Mouse (Mus musculus): ENCODE measurements at regions not wholly inside any gene's neighbourhood (a gene's known extent, or its start where the extent isn't known, plus 50 kb on each side); places are given as distances from the start of the nearest gene placed in this dataset.
"Not testable (repeated sequence)": the region's sequence is repeated elsewhere in the genome, so short reads cannot be mapped to it uniquely, and the experiment has no call there.

GRCm38 (mm10) chr10:27761402-27761801, 141.8 kb upstream of the Lama2 start:
- DNase-seq (ENCODE audit: low spot score) = peak; percentile 29

- no peak for DNase-seq (ENCODE audit: low spot score)
Measured at GRCm38 (mm10) chr10:27802368-27802767, 182.8 kb upstream of the Lama2 start.

- no peak for DNase-seq (ENCODE audit: low spot score)
Measured at GRCm38 (mm10) chr10:27809539-27809938, 190.0 kb upstream of the Lama2 start.

- not testable (repeated sequence) for DNase-seq (ENCODE audit: low spot score)
Measured at GRCm38 (mm10) chr10:27825671-27826070, 206.1 kb upstream of the Lama2 start.

GRCm38 (mm10) chr10:27828346-27828745, 208.8 kb upstream of the Lama2 start:
- DNase-seq (ENCODE audit: low spot score) = no peak

GRCm38 (mm10) chr10:27838666-27839065, 219.1 kb upstream of the Lama2 start:
- no peak for DNase-seq (ENCODE audit: low spot score)

- DNase-seq (ENCODE audit: low spot score) = no peak
Measured at GRCm38 (mm10) chr10:27841042-27841709, 221.6 kb upstream of the Lama2 start.

GRCm38 (mm10) chr10:27843010-27843409, 223.5 kb upstream of the Lama2 start:
- no peak for DNase-seq (ENCODE audit: low spot score)

- no peak for DNase-seq (ENCODE audit: low spot score)
Measured at GRCm38 (mm10) chr10:27863625-27864024, 211.0 kb upstream of the Ptprk start.

GRCm38 (mm10) chr10:27880867-27881266, 193.8 kb upstream of the Ptprk start:
- no peak for DNase-seq (ENCODE audit: low spot score)

- no peak for DNase-seq (ENCODE audit: low spot score)
Measured at GRCm38 (mm10) chr10:27891778-27892512, 182.7 kb upstream of the Ptprk start.

GRCm38 (mm10) chr10:27916406-27916805, 158.2 kb upstream of the Ptprk start:
- no peak for DNase-seq (ENCODE audit: low spot score)

- no peak for DNase-seq (ENCODE audit: low spot score)
Measured at GRCm38 (mm10) chr10:27927266-27927665, 147.4 kb upstream of the Ptprk start.

- no peak for DNase-seq (ENCODE audit: low spot score)
Measured at GRCm38 (mm10) chr10:27942136-27942535, 132.5 kb upstream of the Ptprk start.

GRCm38 (mm10) chr10:27949127-27949526, 125.5 kb upstream of the Ptprk start:
- DNase-seq (ENCODE audit: low spot score) = no peak

- DNase-seq (ENCODE audit: low spot score) = no peak
Measured at GRCm38 (mm10) chr10:27968202-27968601, 106.4 kb upstream of the Ptprk start.

- no peak for DNase-seq (ENCODE audit: low spot score)
Measured at GRCm38 (mm10) chr10:27984047-27984446, 90.6 kb upstream of the Ptprk start.

- no peak for DNase-seq (ENCODE audit: low spot score)
Measured at GRCm38 (mm10) chr10:27985068-27985467, 89.6 kb upstream of the Ptprk start.

GRCm38 (mm10) chr10:27987026-27987425, 87.6 kb upstream of the Ptprk start:
- DNase-seq (ENCODE audit: low spot score) = no peak

GRCm38 (mm10) chr10:27988066-27988465, 86.6 kb upstream of the Ptprk start:
- no peak for DNase-seq (ENCODE audit: low spot score)

- no peak for DNase-seq (ENCODE audit: low spot score)
Measured at GRCm38 (mm10) chr10:27990359-27991056, 84.1 kb upstream of the Ptprk start.

- DNase-seq (ENCODE audit: low spot score) = no peak
Measured at GRCm38 (mm10) chr10:27991057-27991365, 83.6 kb upstream of the Ptprk start.

Measured in gastrocnemius, adult 18-20 months (tissue).